Mouse (Mus musculus): ENCODE data around the gene Gipc3. TPM values are rescaled to one million over a fixed set of nuclear protein-coding genes. Genes with fewer than 3 reads are reported as not detected.

Gipc3 gene
- polyA plus RNA-seq, 1 experiment from 2014 or later: not detected

DNA sequence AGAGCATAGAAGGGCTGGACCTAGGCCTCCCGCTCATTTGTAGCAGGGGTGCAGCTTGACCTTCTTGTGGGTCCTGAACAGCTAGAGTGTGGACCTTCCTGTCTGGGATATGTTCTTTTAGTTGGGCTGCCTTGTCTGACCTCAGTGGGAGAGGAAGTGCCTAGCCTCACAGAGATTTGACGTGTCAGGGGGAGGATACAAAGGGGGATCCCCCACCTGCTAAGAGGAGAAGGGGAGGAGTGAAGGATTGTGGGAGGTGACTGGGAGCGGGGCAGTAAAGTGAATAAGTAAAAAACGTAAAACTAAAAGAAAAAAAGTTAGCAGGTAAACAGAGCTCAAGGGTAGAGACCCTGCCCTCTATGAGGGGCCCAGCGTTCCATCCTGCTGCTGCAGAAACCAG, 33.5 kb downstream of the Gipc3 start:
- H3K36me3 ChIP-seq (ENCODE audit: control insufficient read depth, insufficient read depth, low read length): peaks cover 74% of the 10 kb centered on the region

GRCm38 (mm10) chr10:81306837-81307682, 36.0 kb downstream of the Gipc3 start:
- Histone ChIP-seq H3K4me2 (replicated peaks; ENCODE audit: low read depth, low read length) (no peak overlapping the region), H3K4me1 (ENCODE audit: control insufficient read depth, insufficient read depth, low read length) (0 out of 2 replicates have a peak, but pooled peaks cover 10% of the 10 kb centered on the region), H3K4me3 (ENCODE audit: low read depth, low read length) (no peak overlapping the region), H3K9ac (replicated peaks; ENCODE audit: low read depth, low read length) (no peak overlapping the region), H3K36me3 (ENCODE audit: control insufficient read depth, insufficient read depth, low read length) (peaks cover 54% of the 10 kb centered on the region), H3K27ac (ENCODE audit: low read length) (no peak overlapping the region), H3K9me3 (ENCODE audit: control insufficient read depth, low read depth, low read length) (no peaks in the 10 kb centered on the region), H3K27me3 (ENCODE audit: control insufficient read depth, insufficient read depth, low read length) (no peaks in the 10 kb centered on the region)
- ATAC-seq (ENCODE audit: insufficient number of reproducible peaks, insufficient read depth, low FRiP score, low read depth): no peak
- WGBS: 94% methylated on average over 21 of the region's 21 CpGs

More for the DNA sequence above, 33.5 kb downstream of the Gipc3 start:
- no peak overlapping the region for H3K4me3 ChIP-seq (ENCODE audit: low read depth, low read length)
- H3K4me2 ChIP-seq (replicated peaks; ENCODE audit: low read depth, low read length): no peak overlapping the region
- H3K27ac ChIP-seq (ENCODE audit: low read length): no peak overlapping the region
- H3K9ac ChIP-seq (replicated peaks; ENCODE audit: low read depth, low read length): no peak overlapping the region
- H3K4me1 ChIP-seq (ENCODE audit: control insufficient read depth, insufficient read depth, low read length): no peaks in the 10 kb centered on the region
- H3K27me3 ChIP-seq (ENCODE audit: control insufficient read depth, insufficient read depth, low read length): no peaks in the 10 kb centered on the region
- WGBS: 80% methylated on average over 5 of the region's 5 CpGs
- H3K9me3 ChIP-seq (ENCODE audit: control insufficient read depth, low read depth, low read length): no peaks in the 10 kb centered on the region
- ATAC-seq (ENCODE audit: insufficient number of reproducible peaks, insufficient read depth, low FRiP score, low read depth): no peak

- Histone ChIP-seq H3K9me3 (ENCODE audit: control insufficient read depth, low read depth, low read length) (no peaks in the 10 kb centered on the region), H3K4me2 (replicated peaks; ENCODE audit: low read depth, low read length) (no peak overlapping the region), H3K27ac (ENCODE audit: low read length) (no peak overlapping the region), H3K27me3 (ENCODE audit: control insufficient read depth, insufficient read depth, low read length) (no peaks in the 10 kb centered on the region), H3K36me3 (ENCODE audit: control insufficient read depth, insufficient read depth, low read length) (peaks cover 46% of the 10 kb centered on the region), H3K9ac (replicated peaks; ENCODE audit: low read depth, low read length) (no peak overlapping the region), H3K4me1 (ENCODE audit: control insufficient read depth, insufficient read depth, low read length) (0 out of 2 replicates have a peak, but pooled peaks cover 10% of the 10 kb centered on the region), H3K4me3 (ENCODE audit: low read depth, low read length) (no peak overlapping the region)
- no peak for ATAC-seq (ENCODE audit: insufficient number of reproducible peaks, insufficient read depth, low FRiP score, low read depth)
- 92% methylated on average over 12 of the region's 12 CpGs for WGBS
These were observed 36.8 kb downstream of the Gipc3 start for GRCm38 (mm10) chr10:81306173-81306668.

DNA sequence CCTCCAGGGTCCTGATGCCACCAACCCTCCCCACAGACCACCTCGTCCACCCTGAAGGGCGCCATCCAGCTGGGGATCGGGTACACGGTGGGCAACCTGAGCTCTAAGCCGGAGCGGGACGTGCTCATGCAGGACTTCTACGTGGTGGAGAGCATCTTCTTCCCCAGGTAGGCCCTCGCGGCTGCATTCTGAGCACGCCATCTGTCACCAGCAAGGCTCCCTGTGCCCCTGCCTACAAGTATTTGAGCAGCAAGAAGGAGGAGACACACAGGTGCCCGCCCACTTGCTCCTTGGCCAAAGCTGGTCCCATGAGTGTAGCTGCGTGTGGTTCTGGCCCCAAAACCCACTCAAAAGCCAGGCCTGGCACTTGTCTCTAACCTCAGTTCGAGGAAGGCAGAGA, 37.4 kb downstream of the Gipc3 start:
- no peak overlapping the region for H3K9ac ChIP-seq (replicated peaks; ENCODE audit: low read depth, low read length)
- H3K4me2 ChIP-seq (replicated peaks; ENCODE audit: low read depth, low read length): no peak overlapping the region
- H3K9me3 ChIP-seq (ENCODE audit: control insufficient read depth, low read depth, low read length): no peaks in the 10 kb centered on the region
- peaks cover 14% of the 10 kb centered on the region; the same call in 1 of the 2 replicates for H3K4me1 ChIP-seq (ENCODE audit: control insufficient read depth, insufficient read depth, low read length)
- no peak overlapping the region for H3K4me3 ChIP-seq (ENCODE audit: low read depth, low read length)
- peaks cover 40% of the 10 kb centered on the region for H3K36me3 ChIP-seq (ENCODE audit: control insufficient read depth, insufficient read depth, low read length)
- ATAC-seq (ENCODE audit: insufficient number of reproducible peaks, insufficient read depth, low FRiP score, low read depth): no peak
- no peak overlapping the region for H3K27ac ChIP-seq (ENCODE audit: low read length)
- H3K27me3 ChIP-seq (ENCODE audit: control insufficient read depth, insufficient read depth, low read length): no peaks in the 10 kb centered on the region
- WGBS: 95% methylated on average over 14 of the region's 14 CpGs

GRCm38 (mm10) chr10:81304597-81305238, 38.3 kb downstream of the Gipc3 start:
- H3K27ac ChIP-seq (ENCODE audit: low read length): no peak overlapping the region
- peaks cover 19% of the 10 kb centered on the region; the same call in 1 of the 2 replicates for H3K4me1 ChIP-seq (ENCODE audit: control insufficient read depth, insufficient read depth, low read length)
- no peak overlapping the region for H3K4me3 ChIP-seq (ENCODE audit: low read depth, low read length)
- H3K9ac ChIP-seq (replicated peaks; ENCODE audit: low read depth, low read length): no peak overlapping the region
- H3K4me2 ChIP-seq (replicated peaks; ENCODE audit: low read depth, low read length): no peak overlapping the region
- no peaks in the 10 kb centered on the region for H3K27me3 ChIP-seq (ENCODE audit: control insufficient read depth, insufficient read depth, low read length)
- peaks cover 34% of the 10 kb centered on the region for H3K36me3 ChIP-seq (ENCODE audit: control insufficient read depth, insufficient read depth, low read length)
- ATAC-seq (ENCODE audit: insufficient number of reproducible peaks, insufficient read depth, low FRiP score, low read depth): no peak
- 20% methylated on average over 7 of the region's 9 CpGs for WGBS
- no peaks in the 10 kb centered on the region for H3K9me3 ChIP-seq (ENCODE audit: control insufficient read depth, low read depth, low read length)

DNA sequence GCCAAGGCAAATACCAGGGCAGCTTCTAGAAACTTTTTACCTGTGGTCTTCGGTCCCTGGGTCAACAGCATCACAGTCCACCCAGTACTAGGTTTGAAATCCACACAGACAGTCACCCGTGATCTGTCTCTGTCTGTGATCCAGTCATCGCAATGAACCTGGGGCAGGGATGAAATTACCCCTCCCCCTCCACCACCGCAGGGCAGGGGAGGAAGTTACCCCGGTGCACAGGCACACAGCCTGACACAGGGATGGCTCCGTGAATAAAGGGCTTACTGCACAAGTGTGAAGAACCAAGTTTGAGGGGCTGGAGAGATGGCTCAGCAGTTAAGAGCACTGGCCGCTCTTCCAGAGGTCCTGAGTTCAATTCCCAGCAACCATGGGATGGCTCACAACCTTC, 39.3 kb downstream of the Gipc3 start:
- Histone ChIP-seq H3K27ac (ENCODE audit: low read length) (no peak overlapping the region), H3K27me3 (ENCODE audit: control insufficient read depth, insufficient read depth, low read length) (no peaks in the 10 kb centered on the region), H3K4me2 (replicated peaks; ENCODE audit: low read depth, low read length) (no peak overlapping the region), H3K9me3 (ENCODE audit: control insufficient read depth, low read depth, low read length) (no peaks in the 10 kb centered on the region), H3K4me1 (ENCODE audit: control insufficient read depth, insufficient read depth, low read length) (peaks cover 19% of the 10 kb centered on the region; the same call in 1 of the 2 replicates), H3K36me3 (ENCODE audit: control insufficient read depth, insufficient read depth, low read length) (peaks cover 27% of the 10 kb centered on the region), H3K4me3 (ENCODE audit: low read depth, low read length) (no peak overlapping the region), H3K9ac (replicated peaks; ENCODE audit: low read depth, low read length) (no peak overlapping the region)
- no peak for ATAC-seq (ENCODE audit: insufficient number of reproducible peaks, insufficient read depth, low FRiP score, low read depth)
- 73% methylated on average over 7 of the region's 7 CpGs for WGBS

GRCm38 (mm10) chr10:81303258-81303657, 39.8 kb downstream of the Gipc3 start:
- peaks cover 26% of the 10 kb centered on the region for H3K36me3 ChIP-seq (ENCODE audit: control insufficient read depth, insufficient read depth, low read length)
- H3K4me3 ChIP-seq (ENCODE audit: low read depth, low read length): no peak overlapping the region
- peaks cover 19% of the 10 kb centered on the region; the same call in 1 of the 2 replicates for H3K4me1 ChIP-seq (ENCODE audit: control insufficient read depth, insufficient read depth, low read length)
- H3K4me2 ChIP-seq (replicated peaks; ENCODE audit: low read depth, low read length): 0 out of 2 replicates have a peak overlapping the region, but pooled peaks have one; percentile 5
- no peak overlapping the region for H3K27ac ChIP-seq (ENCODE audit: low read length)
- H3K27me3 ChIP-seq (ENCODE audit: control insufficient read depth, insufficient read depth, low read length): no peaks in the 10 kb centered on the region
- no peak for ATAC-seq (ENCODE audit: insufficient number of reproducible peaks, insufficient read depth, low FRiP score, low read depth)
- no peaks in the 10 kb centered on the region for H3K9me3 ChIP-seq (ENCODE audit: control insufficient read depth, low read depth, low read length)
- WGBS: 76% methylated on average over 10 of the region's 10 CpGs
- H3K9ac ChIP-seq (replicated peaks; ENCODE audit: low read depth, low read length): 0 out of 2 replicates have a peak overlapping the region, but pooled peaks have one; percentile 4

DNA sequence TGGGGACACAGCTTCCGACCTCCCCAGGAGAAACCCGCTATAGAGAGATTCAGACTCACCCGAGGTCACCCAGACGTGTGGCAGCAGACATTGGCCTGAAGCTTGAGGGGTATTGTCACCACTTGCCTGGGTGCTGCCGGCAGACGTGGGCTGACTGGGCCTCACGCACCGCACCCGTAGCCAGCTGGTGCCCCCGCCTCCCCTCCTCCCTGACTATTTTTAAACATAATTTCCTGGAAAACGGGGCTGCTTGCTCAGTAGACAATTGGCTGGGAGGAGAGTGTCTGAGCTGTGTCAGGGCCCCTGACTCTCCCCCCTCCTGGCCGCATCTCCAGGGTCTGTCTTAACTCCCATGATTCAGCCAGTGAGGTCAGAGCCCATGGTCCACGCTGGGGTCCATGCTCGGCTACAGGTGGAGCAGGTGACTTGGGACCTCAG, 40.3 kb downstream of the Gipc3 start:
- 0 out of 2 replicates have a peak overlapping the region, but pooled peaks have one; percentile 5 for H3K4me2 ChIP-seq (replicated peaks; ENCODE audit: low read depth, low read length)
- H3K27me3 ChIP-seq (ENCODE audit: control insufficient read depth, insufficient read depth, low read length): no peaks in the 10 kb centered on the region
- H3K9ac ChIP-seq (replicated peaks; ENCODE audit: low read depth, low read length): no peak overlapping the region; the same call in 1 of the 2 replicates
- 49% methylated on average over 14 of the region's 14 CpGs for WGBS
- H3K9me3 ChIP-seq (ENCODE audit: control insufficient read depth, low read depth, low read length): no peaks in the 10 kb centered on the region
- no peak overlapping the region for H3K27ac ChIP-seq (ENCODE audit: low read length)
- peaks cover 19% of the 10 kb centered on the region; the same call in 1 of the 2 replicates for H3K4me1 ChIP-seq (ENCODE audit: control insufficient read depth, insufficient read depth, low read length)
- no peak for ATAC-seq (ENCODE audit: insufficient number of reproducible peaks, insufficient read depth, low FRiP score, low read depth)
- no peak overlapping the region for H3K4me3 ChIP-seq (ENCODE audit: low read depth, low read length)
- peaks cover 22% of the 10 kb centered on the region for H3K36me3 ChIP-seq (ENCODE audit: control insufficient read depth, insufficient read depth, low read length)
